Mouse (Mus musculus): ENCODE measurements around the gene Actn3.

DNA sequence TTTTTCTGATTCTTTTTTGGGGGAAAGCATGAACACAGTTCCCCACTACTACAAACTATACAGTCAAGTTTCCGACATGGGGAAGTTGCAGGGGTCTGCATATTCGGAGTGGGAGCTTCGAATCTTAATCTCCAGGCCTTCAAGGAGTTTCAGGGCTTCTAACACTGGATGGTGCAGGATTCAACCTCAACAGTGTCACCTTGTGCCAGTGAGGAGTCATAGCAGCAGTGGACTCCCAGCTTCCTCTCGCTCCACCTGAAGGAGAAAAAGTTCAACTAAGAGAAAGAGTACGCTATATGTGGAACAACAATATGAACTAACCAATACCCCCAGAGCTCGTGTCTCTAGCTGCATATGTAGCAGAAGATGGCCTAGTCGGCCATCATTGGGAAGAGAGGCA is 30.2 kb downstream of the Actn3 start:
- TF ChIP-seq CTCF (IDR thresholded peaks at IDR 0.05; ENCODE audit: extremely low read depth, insufficient read depth, insufficient read length, insufficient replicate concordance) (peak; percentile 32; the same call in 1 of the 2 replicates), POLR2A (IDR thresholded peaks at IDR 0.05; ENCODE audit: low read depth, low read length) (no peak)
